Mouse (Mus musculus): ENCODE measurements around the gene Krtcap3.

Krtcap3 gene

DNA sequence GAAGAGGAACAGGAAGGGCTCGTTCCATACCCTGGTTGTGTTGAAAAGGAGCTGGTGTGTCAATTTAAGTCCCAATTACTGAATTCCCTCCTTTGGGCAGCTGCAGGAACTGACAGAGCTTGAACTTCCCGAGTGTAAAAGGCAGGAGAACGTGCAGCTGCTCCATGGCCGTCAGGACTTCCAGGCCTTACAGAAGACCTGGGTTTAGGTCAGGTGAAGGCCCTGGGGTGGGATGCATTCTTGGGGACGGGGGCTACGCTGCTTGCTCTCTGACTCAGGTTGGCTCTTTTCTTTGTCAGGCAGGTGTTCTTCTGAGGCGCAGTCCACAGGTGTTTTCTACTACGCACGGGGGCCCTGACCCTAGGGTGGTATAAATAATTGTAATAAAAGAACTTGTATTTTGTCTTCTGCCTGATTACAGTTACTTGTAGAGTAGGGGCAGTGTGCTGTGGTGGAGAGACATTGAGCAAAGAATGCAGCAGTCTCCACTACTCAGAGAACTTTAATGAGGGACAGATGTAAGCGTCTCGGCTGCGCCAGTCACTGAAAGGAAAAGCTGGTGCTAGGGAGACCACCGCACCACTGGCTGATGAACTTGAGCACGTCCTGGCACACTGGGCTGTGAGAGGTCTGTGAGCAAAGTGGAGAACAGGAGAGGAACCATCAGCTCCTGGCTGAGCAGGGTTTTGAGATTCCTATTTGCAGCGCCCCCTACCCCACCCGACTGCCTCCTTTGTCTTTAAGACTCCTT, 1.5 kb downstream of the Krtcap3 start:
- no peak for DNase-seq (ENCODE audit: low spot score)

DNA sequence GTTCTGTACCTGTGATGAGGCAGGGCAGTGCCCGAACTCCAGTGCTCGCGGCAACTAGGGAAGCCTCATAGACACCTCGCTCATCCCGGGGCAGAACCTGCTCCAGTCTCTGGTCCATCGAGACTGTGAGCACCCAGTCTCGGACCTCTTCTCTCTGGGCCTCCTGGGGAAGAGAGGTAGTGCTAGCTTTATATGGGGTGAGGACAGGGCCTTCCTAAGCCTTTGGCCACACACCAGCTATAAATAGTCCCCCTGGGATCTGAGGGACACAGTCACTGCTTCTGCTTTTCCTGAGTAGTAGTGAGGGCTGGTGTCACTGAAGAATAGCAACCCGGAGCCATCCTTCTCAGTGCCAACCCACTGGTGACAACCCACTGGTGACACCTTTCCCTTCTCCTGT, 2.3 kb downstream of the Krtcap3 start:
- no peak for DNase-seq (ENCODE audit: low spot score)

DNA sequence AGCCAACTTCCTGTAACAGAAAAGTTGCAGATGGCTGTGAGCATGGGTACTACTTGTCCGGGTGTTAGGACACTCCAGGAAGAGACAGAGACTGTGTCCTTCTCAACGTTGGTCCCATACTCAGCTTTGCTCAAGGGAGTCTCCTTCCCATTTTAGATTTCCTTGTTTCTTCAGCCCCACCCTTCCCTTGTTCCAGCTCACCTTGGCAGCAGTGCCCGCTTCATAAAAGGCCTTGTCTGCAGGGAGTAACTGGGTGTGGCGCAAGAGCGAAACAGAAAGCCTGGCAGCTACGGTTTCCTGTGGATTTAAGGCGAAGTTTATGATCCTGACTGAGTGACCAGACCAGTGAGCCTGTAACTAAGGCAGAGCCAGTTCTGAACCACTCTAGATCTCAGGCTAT, 3.0 kb downstream of the Krtcap3 start:
- DNase-seq (ENCODE audit: low spot score): no peak

DNA sequence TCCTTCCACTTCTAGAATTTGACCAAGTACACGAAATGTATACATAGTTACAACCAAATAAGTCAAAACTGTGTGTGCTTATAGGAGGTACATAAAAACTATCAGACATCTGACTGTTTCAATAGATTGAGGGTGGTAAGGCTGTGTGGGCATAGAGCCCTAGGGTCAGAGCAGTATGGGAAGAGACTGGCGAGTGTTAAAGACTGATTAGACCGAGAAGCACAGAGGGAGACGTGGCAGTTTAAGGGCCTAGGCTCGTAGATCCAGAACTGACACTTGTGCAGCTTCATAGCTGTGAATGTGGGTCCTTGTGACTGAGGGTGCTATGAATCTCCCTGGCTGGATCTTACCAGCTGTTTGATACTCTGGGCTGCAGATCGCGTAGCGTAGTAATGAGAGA, 3.4 kb downstream of the Krtcap3 start:
- no peak for DNase-seq (ENCODE audit: low spot score)

DNA sequence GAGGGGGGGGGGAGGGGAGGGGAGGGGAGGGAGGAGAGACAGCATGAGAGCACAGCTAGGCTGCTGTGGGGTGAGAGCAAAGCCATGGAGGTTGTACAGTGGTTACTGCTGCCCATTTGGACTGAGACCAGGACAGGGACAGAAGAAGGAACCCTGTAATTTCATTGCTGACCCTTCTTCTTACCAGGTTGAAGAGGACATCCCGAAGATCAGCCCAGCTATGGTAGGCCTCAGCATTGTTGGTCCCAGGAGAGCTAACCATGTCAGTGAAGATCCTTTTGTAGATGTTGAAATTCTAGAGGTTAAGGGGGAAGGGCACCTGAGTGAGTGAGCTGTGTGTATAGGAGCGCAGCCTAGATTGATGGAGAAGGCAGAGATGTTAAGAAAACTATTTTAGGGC, 3.9 kb downstream of the Krtcap3 start:
- DNase-seq (ENCODE audit: low spot score): no peak

DNA sequence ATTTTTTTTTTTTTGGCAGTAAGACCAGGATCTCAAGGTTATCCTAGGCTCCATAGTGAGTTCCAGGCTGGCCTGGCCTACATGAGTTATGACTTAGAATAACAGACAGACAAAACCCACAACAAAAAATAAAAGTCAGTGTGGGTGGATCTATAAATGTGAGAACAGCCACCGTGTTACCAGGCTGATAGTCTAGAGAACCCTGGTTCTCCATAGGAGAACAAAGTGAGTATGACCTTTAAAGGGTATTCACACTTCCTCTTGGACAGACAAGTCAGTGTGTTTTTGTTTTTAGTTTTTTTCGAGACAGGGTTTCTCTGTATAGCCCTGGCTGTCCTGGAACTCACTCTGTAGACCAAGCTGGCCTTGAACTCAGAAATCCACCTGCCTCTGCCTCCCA, 4.5 kb downstream of the Krtcap3 start:
- DNase-seq (ENCODE audit: low spot score): no peak

DNA sequence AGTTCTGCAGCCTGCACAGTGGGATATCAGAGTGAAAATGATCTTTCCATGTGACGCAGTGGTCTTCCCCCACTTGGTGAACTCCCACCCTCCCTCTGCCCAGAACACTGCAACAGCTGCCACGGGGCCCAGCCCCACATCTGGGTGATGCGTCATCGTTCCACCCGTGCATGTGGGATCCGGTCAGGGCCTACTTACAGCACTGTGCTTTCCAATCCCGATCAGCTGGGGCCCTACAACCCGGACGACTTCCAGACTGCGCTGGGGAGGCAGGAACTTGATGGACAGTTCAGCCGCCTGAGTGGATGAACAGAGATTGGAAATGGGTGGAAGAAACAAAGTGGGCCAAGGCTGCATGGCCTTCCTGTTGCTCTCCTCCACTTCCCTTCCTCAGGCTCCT, 6.1 kb downstream of the Krtcap3 start:
- DNase-seq (ENCODE audit: low spot score): no peak

DNA sequence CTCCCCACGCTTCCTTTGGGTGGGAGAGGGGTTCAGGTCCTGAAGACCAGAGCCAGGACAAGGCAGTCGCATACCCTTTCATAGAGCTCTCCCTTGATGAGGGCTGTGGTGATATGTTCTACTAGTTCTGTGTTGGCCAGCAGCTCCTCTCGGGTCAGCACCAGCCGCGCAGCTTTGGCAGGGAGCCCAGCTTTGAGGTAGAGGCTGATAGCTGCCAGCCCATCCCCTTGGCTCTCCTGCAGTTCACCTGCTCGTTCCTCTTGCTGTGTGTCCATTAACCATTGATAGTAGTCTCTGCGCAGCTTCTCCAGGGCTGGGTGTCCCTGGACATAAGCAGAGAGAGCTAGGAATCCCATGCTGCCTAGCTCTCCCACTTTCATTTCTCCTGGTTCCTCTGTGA, 14.6 kb downstream of the Krtcap3 start:
- no peak for DNase-seq (ENCODE audit: low spot score)

DNA sequence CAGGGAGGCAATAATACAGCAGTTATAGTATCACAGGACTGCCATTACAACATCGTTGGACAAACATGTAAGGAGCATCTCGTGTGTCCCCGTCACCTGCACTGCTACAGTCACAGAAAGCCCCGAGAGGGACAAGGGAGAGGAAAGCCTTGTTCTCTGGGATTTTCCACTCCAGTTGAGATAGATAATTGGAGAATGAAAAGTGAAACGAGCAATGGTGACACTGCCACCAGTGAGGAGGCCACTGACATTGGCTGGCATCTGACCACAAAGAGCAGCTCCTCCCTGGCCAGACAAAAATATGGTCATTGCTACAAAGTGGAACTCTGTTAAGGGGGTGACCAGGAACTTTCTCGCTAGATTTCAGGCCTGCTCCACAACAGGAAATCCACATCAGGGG, 16.2 kb downstream of the Krtcap3 start:
- DNase-seq (ENCODE audit: low spot score): no peak

DNA sequence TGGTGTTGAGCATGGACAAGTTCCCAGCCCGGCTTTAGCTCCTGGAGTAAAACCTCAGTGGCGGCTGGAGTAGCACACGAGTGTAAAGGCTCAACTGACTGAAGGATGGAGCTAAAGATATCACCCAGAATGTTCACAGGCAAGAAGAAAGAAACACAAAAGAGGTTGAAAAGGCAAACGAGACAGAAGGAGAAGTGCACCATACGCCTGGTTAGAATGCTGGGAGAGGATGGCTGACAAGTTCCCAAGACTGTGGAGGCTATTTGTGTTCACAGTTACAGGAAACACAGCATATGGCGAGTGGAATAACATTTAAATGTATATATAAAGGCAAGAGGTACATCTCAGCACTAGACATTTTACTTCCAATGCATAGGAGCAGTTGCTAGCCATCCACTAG, 21.5 kb downstream of the Krtcap3 start:
- no peak for DNase-seq (ENCODE audit: low spot score)

DNA sequence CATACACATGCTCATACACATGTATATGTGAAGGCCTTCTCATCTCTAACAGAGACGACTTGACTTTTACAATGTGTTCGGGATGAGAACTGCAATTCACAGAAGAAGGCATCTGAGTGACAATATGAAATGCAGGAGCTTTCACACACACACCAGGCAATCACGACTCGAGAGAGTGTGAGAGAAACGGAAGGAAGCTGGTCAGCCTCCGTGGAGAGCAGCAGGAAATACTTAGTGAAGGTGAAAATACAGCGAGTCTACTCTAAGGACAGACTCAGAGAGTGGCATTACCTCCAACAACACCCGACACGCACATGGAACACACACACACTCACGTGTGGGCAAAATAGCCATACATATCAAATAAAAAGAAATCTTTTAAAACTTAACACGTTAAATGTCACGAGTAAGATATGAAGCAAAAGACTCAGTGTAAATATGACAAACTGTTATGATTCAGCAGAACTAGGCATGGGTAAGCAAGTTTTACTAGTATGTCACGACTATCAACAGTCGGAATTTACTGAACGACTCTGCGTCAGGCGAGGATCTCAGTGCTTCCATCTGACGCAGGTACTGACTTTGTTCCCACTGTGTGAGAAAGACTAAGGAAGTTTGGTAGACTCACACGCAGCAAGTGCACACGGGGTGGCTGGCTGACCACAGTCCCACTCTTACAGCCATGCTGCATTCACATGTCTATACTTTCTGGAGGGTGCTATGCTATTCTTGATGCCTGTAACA, 27.9 kb downstream of the Krtcap3 start:
- DNase-seq (ENCODE audit: low spot score): no peak

DNA sequence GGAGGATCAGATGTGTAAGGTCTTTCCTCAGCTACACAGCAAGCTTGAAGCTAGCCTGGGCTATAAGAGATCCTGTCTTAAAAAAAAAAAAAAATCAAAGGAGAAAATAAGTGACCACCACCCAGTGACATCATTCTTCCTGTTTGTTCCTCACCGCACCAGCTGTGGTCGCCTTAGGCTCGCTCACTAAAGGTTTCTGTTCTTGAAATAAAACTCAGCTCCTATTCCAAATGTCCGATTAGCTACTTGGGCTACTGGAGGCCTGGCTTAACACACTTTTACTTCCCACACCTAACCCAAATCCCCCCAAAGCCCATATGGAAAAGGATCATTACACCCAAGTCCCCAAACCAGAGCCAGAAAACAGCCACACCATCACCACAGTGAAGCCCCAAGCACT, 36.7 kb downstream of the Krtcap3 start:
- DNase-seq (ENCODE audit: low spot score): no peak

DNA sequence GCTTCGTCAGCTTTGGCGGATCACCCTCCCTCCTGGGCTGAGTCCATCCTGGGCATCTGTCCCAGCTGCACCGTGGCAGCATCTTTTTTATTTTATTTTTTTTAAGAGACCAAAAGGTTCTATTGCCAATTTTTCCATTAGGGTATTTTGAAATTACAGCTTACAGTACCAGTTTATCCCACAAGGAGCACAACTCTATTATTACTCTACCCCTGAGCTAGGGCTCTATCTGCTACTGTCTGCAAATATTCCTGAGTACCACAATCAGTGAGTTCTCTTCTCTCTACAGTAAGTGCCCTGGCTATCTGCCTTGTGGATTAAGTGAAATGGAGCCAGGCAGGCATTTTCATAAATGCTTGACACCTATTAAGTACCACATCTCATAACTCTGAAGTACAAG, 37.2 kb downstream of the Krtcap3 start:
- no peak for DNase-seq (ENCODE audit: low spot score)

DNA sequence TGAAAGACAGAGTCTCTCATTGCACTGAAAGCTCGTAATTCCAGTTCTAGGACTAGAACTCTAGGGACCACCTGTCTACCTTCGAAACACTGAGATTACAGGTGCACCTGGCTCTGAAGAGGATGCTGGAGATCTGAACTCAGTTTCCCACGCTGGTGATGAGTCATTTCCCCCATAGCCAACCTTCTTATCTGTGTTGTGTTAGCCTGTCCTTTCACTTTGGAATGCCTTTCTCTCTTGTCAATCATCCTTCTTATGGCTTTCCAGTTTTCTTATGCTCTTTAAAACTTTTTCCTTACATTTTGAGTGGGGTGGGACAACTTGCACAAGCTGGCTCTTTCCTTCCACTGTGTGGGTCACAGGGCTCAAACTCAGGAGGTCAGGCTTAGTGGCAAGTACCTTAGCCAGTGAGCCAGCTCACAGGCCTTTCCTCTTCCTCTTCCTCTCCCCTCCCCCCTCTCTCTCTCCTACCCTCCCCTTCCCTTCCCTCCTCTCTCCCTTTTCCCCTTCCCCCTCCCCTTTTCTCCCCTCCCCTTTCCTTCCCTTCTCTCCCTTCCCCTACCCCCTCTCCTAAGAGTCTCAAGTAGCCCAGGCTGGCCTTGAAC, 38.2 kb downstream of the Krtcap3 start:
- DNase-seq (ENCODE audit: low spot score): no peak

DNA sequence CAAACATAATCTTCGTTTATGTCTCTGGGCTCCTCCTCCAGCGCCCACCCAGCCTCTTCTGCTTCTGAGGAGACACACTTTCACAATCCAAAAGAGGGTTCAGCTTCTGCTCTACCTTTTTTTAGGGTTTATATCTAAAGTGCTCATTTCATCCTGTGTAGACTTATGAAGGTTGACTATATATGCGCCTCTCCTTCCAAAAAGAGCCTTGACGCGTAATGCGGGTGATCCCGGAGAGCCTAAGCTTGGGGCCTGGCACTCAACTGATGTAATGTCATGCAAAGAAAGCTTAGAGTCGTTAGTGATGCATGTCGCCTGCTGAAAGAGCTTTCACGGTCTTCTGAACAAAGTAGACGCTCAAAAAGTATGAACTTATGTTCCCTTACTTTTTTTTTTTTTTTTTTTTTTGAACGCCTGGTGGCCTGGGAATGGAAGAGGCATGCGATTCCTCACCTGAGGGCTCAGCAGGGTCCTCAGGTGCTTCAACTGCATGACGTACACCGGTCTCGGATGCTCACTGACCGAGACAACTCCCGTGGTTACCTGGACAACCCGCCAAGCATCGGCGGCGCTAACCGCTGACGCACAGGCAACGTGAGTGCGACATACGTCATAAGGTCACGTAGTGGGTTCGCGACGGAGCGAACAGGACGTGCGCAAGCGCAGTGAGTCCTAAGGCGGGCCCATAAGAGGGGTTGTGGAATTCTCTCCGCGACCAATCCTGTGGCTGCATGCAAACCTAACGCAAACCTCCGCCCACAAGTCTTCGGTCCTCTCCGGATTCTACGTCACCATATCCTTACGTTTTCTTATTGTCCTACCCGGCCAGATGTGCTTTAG, 39.2 kb downstream of the Krtcap3 start, which contains the start of gene Ift172:
Ift172 (minus strand) TSS at position 596 of the 840 bp plus-strand sequence.
- DNase-seq (ENCODE audit: low spot score): peak; percentile 90

DNA sequence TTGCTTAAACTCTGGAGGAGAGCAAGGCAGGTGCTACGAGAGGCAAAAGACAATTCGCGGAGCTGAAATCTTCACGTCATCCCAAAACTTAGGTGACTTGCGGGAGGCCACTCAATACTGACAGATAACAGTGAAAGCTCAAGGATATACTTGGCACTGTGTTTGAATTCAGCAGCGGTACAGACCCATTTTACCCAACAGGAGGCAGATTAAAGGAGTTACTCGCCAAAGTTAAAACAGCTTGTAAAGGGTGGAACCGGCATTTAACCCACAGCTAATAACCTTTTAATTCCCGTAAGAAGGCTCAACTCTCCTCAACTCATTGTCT, 39.8 kb downstream of the Krtcap3 start:
- no peak for DNase-seq (ENCODE audit: low spot score)

DNA sequence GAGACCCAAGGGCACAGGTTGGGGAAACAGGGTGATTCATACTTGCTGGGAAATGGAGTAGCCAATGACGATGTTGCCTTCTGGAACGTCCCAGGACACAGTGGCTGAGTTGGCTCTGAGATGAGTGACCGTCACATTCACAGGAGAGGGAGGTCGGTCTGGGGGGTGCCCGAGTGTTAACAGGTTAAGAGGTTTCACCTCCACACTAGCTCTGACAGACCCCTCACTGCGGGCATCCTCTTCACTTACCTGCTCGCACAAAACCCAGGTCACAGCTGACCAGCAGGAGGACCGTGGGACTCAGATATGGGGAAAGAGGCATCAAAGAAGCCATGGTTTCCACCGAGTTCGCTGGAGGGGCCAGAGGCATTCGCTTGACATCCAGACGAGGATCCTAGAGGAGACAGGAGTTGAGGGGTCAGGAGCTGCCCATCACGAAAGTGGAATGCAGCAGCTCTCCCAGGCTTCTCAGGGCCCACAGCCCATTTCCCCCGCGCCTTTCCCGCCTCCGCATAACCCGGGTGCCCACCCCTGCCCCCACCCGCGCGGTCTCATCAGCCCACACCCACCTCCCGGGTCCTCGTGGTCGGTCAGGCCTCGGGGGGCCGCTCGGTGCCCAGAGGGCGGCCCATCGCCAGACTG, 43.6 kb downstream of the Krtcap3 start:
- no peak for DNase-seq (ENCODE audit: low spot score)

DNA sequence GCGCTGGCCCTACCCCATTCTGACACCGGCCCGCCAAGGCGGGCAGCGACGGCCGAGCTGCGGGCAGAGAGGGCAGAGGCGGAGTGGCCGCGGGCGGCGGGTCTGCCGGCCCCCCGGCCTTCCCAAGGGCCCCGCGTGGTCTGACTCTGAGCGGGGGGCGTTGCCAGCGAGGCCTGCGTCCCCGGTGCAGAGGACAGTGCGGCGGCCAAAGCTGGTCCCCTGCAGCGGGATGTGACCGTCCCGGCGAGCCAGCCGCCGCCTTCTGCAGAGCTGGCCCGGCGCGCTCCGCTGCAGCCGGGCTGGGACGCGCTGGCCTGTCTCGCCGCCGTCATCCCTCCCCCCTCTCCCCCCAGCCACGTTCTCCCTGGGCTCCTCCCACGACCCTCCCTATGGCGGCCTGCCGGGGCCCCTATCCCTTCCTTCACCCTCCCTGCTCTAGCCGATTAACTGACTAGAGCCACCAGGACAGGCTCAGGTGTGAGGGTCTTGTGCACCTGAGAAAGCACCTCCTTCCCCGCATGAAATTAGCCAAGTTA, 44.2 kb downstream of the Krtcap3 start, which contains the start of gene Fndc4:
Fndc4 (minus strand) TSS at position 475 of the 536 bp plus-strand sequence.
- DNase-seq (ENCODE audit: low spot score): no peak

DNA sequence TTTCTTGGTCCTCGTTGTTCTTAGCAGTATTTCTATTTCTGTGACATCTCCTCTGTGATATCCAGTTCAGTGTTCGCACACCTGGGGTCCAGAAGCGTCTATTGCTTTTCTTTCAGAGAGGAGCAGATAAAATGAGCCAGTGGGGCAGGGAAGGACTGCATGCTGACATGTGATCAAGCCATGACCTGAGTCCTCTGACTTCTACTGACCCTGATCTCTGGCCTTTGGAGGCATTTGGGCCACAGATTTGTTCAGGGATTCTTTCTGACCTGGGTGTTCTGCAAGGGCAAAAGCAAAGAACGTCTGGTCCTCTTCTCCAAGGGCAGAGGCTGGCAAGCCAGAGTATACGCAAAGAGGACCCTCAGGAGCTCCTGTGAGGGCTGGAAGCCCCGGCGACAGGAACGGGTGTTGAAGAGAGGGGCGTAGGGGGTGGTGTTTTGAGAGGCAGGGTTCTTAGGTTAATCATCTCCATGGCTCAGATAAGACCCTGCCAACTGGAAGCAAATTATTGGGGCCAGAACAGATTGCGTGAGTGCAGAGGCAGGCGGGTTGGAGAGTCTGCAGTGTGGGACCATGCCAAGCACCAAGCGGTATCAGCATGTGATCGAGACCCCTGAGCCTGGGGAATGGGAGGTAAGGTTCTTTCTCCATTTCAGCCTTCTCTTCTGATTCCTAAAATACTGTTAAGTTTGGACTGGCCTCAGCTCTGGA, 45.7 kb downstream of the Krtcap3 start, which contains the start of gene Gckr:
Gckr (plus strand) TSS at position 397 of the 711 bp plus-strand sequence.
- DNase-seq (ENCODE audit: low spot score): no peak

DNA sequence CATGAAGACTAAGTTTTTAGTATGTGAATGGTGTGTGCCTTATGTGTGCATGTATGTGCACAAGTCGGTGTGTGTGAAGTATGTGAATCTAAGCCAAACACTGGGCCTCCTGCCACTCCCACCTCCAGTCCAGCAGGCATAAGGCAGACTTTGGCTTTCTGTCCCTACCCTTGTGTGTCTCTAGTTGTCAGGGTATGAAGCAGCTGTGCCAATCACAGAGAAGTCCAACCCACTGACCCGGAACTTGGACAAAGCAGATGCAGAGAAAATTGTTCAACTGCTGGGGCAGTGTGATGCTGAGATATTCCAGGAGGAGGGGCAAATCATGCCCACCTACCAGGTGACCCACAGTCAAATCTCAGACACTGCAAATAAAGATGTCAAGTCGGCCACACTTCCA, 46.5 kb downstream of the Krtcap3 start:
- no peak for DNase-seq (ENCODE audit: low spot score)

DNA sequence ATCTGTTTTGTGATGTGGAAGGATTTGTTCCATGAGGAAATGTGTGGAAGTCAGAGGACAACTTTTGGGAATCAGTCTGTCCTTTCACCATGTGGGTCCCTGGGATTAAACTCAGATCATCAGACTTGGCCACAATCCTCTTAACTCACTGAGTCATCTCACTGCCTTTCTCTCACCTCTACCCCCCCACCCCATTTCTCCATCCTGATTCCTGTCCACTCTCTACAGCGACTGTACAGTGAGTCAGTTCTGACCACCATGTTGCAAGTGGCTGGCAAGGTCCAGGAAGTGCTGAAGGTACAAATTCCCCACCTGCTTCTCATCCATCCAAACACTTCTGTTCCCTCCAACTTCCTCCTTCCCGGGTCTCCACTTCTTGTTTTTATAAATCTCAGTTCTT, 47.0 kb downstream of the Krtcap3 start:
- no peak for DNase-seq (ENCODE audit: low spot score)

All from urinary bladder, postnatal 10 days (tissue).